Mouse (Mus musculus) splenic B cell, adult 2 months (primary cell): ENCODE results near the gene Anks3.

ENCODE experiments used
- DNase-seq: peaks from one replicate; pipeline ENCODE4 v3.0.0-alpha.2; 2011; ENCODE audit warnings: low read depth, low spot score
- H3K27me3 ChIP-seq: 2 replicates; pipeline ENCODE4 v1.6.1; 2012; ENCODE audit warnings: mild to moderate bottlenecking, low read length, moderate library complexity, mixed read lengths; ENCODE audit not compliant: control insufficient read depth, poor library complexity, insufficient read depth, severe bottlenecking
- H3K36me3 ChIP-seq: 2 replicates; pipeline ENCODE4 v1.6.1; 2012; ENCODE audit warnings: mild to moderate bottlenecking, low read length, moderate library complexity, mixed read lengths; ENCODE audit not compliant: control insufficient read depth, poor library complexity, insufficient read depth, severe bottlenecking

Anks3 gene

GRCm38 (mm10) chr16:4946155-4946554 lies 17.9 kb downstream of the Anks3 start:
- H3K27me3 ChIP-seq, result no peaks in the 10 kb centered on the region
- H3K36me3 ChIP-seq, result peaks cover 9% of the 10 kb centered on the region; the same call in 1 of the 2 replicates
- no peak for DNase-seq

DNA sequence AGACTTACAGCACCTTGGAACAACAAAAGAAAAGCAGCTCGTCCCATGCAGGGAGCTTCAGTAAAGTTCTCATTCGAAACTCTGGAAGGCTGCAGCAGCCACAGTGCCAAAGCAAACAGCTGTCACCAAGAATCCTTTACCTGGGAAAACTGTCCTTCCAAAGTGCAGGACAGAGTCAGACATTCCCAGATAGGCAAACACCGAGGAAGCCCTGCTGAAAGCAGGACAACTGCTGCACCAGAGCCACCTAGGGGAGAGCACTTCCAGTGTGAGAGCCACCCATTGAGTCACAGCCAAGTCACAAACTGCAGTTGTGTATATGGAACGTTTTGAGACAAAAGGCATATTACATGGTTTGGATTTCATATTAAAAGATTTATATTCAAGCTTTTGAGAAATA lies 18.6 kb downstream of the Anks3 start:
- Histone ChIP-seq H3K36me3 (peaks cover 7% of the 10 kb centered on the region; the same call in 1 of the 2 replicates), H3K27me3 (no peaks in the 10 kb centered on the region)
- no peak for DNase-seq

GRCm38 (mm10) chr16:4943431-4943830 lies 20.6 kb downstream of the Anks3 start:
- Histone ChIP-seq H3K27me3 (no peaks in the 10 kb centered on the region), H3K36me3 (no peaks in the 10 kb centered on the region)
- no peak for DNase-seq

DNA sequence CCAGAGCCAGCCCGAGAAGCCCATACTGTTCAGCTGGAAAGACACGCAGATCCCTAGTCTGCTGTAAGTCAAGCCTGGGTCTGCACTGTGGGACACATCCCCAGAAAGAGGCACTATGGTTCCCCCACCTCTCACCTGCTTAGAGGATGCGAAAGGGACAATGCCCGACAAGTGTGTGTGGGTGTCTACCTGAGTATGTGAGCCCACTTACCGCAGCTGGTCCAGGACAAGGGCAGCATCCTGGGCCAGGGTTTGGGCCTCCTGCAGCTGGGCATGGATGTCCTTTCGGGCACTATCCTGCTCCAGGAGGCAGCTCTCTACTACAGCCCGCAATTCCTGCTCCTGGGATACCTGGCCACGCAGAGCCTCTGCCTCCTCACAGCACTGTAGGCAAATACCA lies 21.1 kb downstream of the Anks3 start:
- Histone ChIP-seq H3K36me3 (no peaks in the 10 kb centered on the region), H3K27me3 (no peaks in the 10 kb centered on the region)
- DNase-seq, result no peak

GRCm38 (mm10) chr16:4941016-4941415 lies 23.0 kb downstream of the Anks3 start:
- no peaks in the 10 kb centered on the region; the same call in 1 of the 2 replicates for H3K36me3 ChIP-seq
- no peak for DNase-seq

GRCm38 (mm10) chr16:4940311-4940850 lies 23.6 kb downstream of the Anks3 start:
- Histone ChIP-seq H3K27me3 (no peaks in the 10 kb centered on the region), H3K36me3 (no peaks in the 10 kb centered on the region; the same call in 1 of the 2 replicates)
- no peak for DNase-seq

More at GRCm38 (mm10) chr16:4941016-4941415, 23.0 kb downstream of the Anks3 start:
- H3K27me3 ChIP-seq, result no peaks in the 10 kb centered on the region

DNA sequence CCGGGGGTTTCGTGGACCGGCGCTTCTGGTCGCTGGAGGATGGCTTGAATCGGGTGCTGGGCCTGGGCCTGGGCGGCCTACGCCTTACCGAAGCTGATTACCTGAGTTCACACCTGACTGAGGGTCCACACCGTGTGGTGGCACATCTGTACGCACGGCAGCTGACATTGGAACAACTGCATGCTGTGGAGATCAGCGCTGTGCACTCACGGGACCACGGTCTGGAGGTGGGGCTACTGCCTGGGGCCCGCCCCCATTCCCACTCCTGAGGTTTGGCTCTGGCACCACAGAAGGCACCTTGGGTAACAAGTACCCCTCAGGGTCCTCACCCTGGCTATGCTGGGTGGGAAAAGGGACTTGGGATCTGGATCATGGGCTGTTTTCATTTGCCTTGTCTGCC lies 24.6 kb downstream of the Anks3 start:
- DNase-seq, result no peak
- peaks cover 2% of the 10 kb centered on the region for H3K36me3 ChIP-seq
- no peaks in the 10 kb centered on the region for H3K27me3 ChIP-seq

DNA sequence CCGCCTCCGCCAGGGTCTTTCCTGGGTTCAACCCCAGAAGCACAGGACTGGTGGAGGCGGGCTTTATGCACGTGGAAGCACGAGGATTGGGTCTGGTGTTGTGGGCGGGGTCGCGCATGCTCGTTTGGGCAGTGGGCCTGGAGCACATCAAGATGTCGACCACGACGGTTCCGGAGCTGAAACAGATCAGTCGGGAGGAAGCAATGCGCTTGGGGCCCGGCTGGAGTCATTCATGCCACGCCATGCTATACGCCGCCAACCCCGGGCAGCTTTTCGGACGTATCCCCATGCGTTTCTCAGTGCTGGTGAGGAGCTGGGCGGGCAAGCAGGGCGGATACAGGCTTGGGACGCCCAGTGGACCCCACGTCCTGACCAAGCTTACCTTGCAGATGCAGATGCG lies 25.0 kb downstream of the Anks3 start:
- peak; percentile 96 for DNase-seq
- Histone ChIP-seq H3K27me3 (no peaks in the 10 kb centered on the region), H3K36me3 (peaks cover 5% of the 10 kb centered on the region)

DNA sequence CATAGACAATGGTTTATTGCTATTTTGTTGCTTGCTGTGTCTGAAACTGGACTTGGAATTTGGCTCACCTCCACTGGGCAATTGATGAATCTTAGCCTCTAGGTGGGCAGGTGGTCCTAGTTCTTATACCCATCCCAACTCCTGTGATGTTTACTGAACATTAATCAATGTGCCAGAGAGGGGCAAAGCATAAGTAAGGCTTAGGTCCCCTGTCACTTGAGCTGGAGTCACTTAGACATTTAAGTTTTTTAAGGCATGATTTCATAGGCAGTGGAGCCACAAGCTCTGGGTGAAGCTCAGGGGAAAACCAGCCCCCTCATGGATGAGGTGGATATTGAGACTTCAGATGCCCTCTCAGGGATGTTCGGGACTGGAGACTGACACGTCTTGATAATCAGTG lies 25.5 kb downstream of the Anks3 start, which contains the start of gene Nudt16l1:
Gene Nudt16l1, plus strand, starts transcription at position 301 of the 400 bp plus-strand sequence.
- DNase-seq, result no peak
- H3K36me3 ChIP-seq, result peaks cover 6% of the 10 kb centered on the region

GRCm38 (mm10) chr16:4937351-4938190 lies 26.4 kb downstream of the Anks3 start:
- H3K36me3 ChIP-seq, result peaks cover 10% of the 10 kb centered on the region
- DNase-seq, result no peak
- no peaks in the 10 kb centered on the region for H3K27me3 ChIP-seq

More for the DNA sequence above, 25.5 kb downstream of the Anks3 start, which contains the start of gene Nudt16l1:
- no peaks in the 10 kb centered on the region for H3K27me3 ChIP-seq

- no peaks in the 10 kb centered on the region for H3K27me3 ChIP-seq
- DNase-seq, result no peak
- H3K36me3 ChIP-seq, result peaks cover 19% of the 10 kb centered on the region
Observed at GRCm38 (mm10) chr16:4935931-4936703, 27.9 kb downstream of the Anks3 start.

GRCm38 (mm10) chr16:4935430-4935829 lies 28.6 kb downstream of the Anks3 start:
- no peak for DNase-seq
- peaks cover 22% of the 10 kb centered on the region for H3K36me3 ChIP-seq
- H3K27me3 ChIP-seq, result no peaks in the 10 kb centered on the region

GRCm38 (mm10) chr16:4932429-4932828 lies 31.6 kb downstream of the Anks3 start:
- Histone ChIP-seq H3K36me3 (peaks cover 32% of the 10 kb centered on the region), H3K27me3 (no peaks in the 10 kb centered on the region)
- DNase-seq, result no peak

DNA sequence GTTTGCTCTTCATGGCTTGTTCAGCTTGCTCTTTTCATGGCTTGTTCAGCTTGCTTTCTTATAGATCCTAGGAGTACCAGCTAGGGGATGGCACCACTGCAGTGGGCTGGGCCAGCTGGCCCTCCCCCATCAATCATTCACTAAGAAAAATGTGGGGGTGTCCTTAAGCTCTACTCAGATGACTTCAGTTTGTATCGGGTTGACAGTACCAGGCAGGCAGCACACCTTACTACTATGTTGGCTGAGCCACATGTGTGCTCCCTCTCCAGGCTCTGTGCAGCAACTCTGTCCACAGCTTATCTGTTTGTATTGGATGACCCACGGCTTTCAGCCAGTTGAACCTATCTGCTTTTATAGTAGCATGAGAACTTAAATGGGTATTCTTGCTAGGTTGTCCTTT lies 35.5 kb downstream of the Anks3 start:
- H3K27me3 ChIP-seq, result no peaks in the 10 kb centered on the region
- DNase-seq, result no peak
- peaks cover 33% of the 10 kb centered on the region for H3K36me3 ChIP-seq

- Histone ChIP-seq H3K27me3 (no peaks in the 10 kb centered on the region), H3K36me3 (peaks cover 32% of the 10 kb centered on the region)
- no peak for DNase-seq
Observed at GRCm38 (mm10) chr16:4927967-4928366, 36.0 kb downstream of the Anks3 start.
